Mouse (Mus musculus) ES-E14 (cell line): ENCODE data around the gene Ube2n. TPM values are rescaled to one million over a fixed set of nuclear protein-coding genes. Genes with fewer than 3 reads are reported as not detected.

Source experiments
- DNase-seq: peaks from one replicate; pipeline ENCODE4 v3.0.0-alpha.2; 2013; ENCODE audit warnings: low read depth, low spot score
- H3K27ac ChIP-seq: 2 replicates; pipeline ENCODE4 v1.5.1; 2012; ENCODE audit warnings: low read depth, mild to moderate bottlenecking, low read length, moderate library complexity, mixed read lengths; ENCODE audit not compliant: poor library complexity, insufficient read depth, severe bottlenecking
- H3K36me3 ChIP-seq: 2 replicates; pipeline ENCODE4 v1.6.1; 2012; ENCODE audit warnings: mild to moderate bottlenecking, low read length, moderate library complexity, mixed read lengths; ENCODE audit not compliant: control insufficient read depth, poor library complexity, insufficient read depth, severe bottlenecking
- H3K4me1 ChIP-seq, 2 experiments: fragments of 150-350 bp in 1 of 2; sonication (generic) in 1 of 2; 2 replicates each; pipeline ENCODE4 v1.6.1; 2012; ENCODE audit warnings: low read length in 2 of 2, mild to moderate bottlenecking in 1 of 2, mixed read lengths in 1 of 2; ENCODE audit not compliant: control insufficient read depth in 2 of 2, insufficient read depth in 2 of 2, poor library complexity in 1 of 2
- H3K4me3 ChIP-seq, 2 experiments: fragments of 150-350 bp in 1 of 2; sonication (generic) in 1 of 2; 2 replicates each; pipeline ENCODE4 v1.5.1; 2012; ENCODE audit warnings: low read length in 2 of 2, low read depth in 1 of 2, mild to moderate bottlenecking in 1 of 2, mixed read lengths in 1 of 2; ENCODE audit not compliant: insufficient read depth in 1 of 2, poor library complexity in 1 of 2, severe bottlenecking in 1 of 2
- H3K9ac ChIP-seq: 2 replicates; pipeline ENCODE4 v1.6.1; 2012; ENCODE audit warnings: low read depth, mild to moderate bottlenecking, low read length, mixed read lengths; ENCODE audit not compliant: poor library complexity, insufficient read depth, severe bottlenecking
- H3K9me3 ChIP-seq: fragments of 150-350 bp; sonication (generic); 2 replicates; pipeline ENCODE4 v1.6.1; 2012; ENCODE audit warnings: low read depth, mild to moderate bottlenecking, low read length; ENCODE audit not compliant: control insufficient read depth, insufficient read depth
- CHD2 ChIP-seq: IDR thresholded peaks from 2 replicates; pipeline ENCODE4 v1.6.1; 2014; ENCODE audit warnings: mild to moderate bottlenecking, low read depth, low read length, inconsistent platforms
- HCFC1 ChIP-seq: IDR thresholded peaks from 2 replicates; pipeline ENCODE4 v1.6.1; 2012; ENCODE audit warnings: low read length, inconsistent platforms, borderline replicate concordance; ENCODE audit not compliant: insufficient read depth
- MAFK ChIP-seq: IDR thresholded peaks from 2 replicates; pipeline ENCODE4 v1.6.1; 2014; ENCODE audit warnings: mild to moderate bottlenecking, low read depth, low read length, inconsistent platforms; ENCODE audit not compliant: insufficient read depth
- ZC3H11A ChIP-seq: IDR thresholded peaks from 2 replicates; pipeline ENCODE4 v1.6.1; 2012; ENCODE audit warnings: low read depth, mild to moderate bottlenecking, inconsistent platforms, low read length, borderline replicate concordance
- ZNF384 ChIP-seq: IDR thresholded peaks from 2 replicates; pipeline ENCODE4 v1.6.1; 2012; ENCODE audit warnings: low read depth, low read length, inconsistent platforms
- in situ Hi-C, 2 experiments: fragments of 600-800 bp; cut with MboI; formaldehyde crosslinking; loops; one replicate each; pipeline ENCODE4 v1.15.1; 2025; ENCODE audit warnings: low sequenced_read_pairs in 2 of 2, inconsistent platforms in 1 of 2; ENCODE audit not compliant: unreplicated experiment in 2 of 2
- total RNA-seq: library from RNA; depleted of rRNA; stranded (reverse); fragments of 300-350 nt; gene quantifications from 2 replicates; pipeline ENCODE4 v1.2.3, GENCODE M21; 2012

The Ube2n gene
- total RNA-seq, 1 experiment, result 102 TPM

DNA sequence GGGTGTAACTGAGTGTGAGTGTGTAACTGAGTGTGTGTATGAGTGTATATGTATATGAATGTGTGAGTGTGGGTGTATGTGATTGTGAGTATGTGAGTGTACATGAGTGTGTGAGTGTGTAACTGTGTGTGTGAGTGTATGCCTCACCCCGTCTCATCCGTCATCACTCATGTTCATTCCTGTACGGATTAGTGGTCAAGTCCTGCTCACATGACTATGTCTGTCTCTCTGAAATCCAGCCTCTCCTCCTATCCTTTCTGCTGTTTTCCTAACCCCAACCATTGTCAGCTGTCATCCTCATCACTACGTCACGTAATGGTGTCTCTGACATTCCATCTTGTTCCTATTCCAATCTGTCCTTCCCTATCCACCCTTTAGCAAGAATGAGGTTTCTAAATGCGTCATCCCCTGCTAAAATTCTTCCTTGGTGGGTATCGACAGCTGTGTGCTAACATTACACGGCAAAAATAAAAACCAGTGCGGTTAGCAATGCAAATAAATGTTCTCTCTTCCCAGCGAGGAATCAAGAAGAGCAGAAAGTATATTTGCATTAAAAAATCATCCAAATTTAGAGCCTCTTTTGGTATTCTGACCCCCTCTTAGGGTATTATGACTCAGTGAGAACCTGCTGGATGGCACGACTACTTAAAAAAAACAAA, 42.9 kb upstream of the Ube2n start:
- no peak for TF ChIP-seq ZNF384
- no peak for TF ChIP-seq ZC3H11A
- TF ChIP-seq CHD2, result no peak
- TF ChIP-seq HCFC1, result no peak
- in situ Hi-C loops, result loop anchor here in 1 of 2 experiments (10.0 to 25.0 kb wide), 2 partner anchors 377 to 785 kb away; partner anchors contain the start of gene Cep83
- H3K9ac ChIP-seq, result no peak overlapping the region
- DNase-seq, result no peak
- H3K27ac ChIP-seq, result no peak overlapping the region
- no peak overlapping the region for H3K4me3 ChIP-seq
- H3K9me3 ChIP-seq, result no peaks in the 10 kb centered on the region
- peaks cover 0 to 3% of the 10 kb centered on the region in 2 experiments; a peak in 1 of 4 replicates for H3K4me1 ChIP-seq
- no peaks in the 10 kb centered on the region for H3K36me3 ChIP-seq

DNA sequence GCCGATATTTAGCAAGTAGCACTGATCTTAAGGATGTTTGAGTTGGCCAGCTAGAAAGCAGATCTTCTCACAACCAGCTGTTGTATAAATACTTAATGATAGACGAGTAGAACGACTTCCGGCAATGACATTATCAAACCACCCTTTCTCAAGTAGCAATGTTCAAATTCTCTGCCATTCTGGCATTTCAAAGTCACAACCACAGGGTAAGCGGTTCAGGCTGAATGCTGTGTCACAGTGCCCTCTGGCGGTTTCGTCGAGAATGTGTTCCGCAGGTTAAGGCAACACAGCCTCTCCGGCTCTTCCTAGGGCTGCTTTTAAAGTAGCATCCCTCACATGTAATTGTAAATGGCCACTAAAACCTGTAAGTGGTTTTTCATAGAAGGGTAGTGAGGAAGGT, 39.0 kb upstream of the Ube2n start:
- H3K9me3 ChIP-seq, result no peaks in the 10 kb centered on the region
- peak; percentile 83 for DNase-seq
- TF ChIP-seq MAFK, result no peak
- peak; percentile 100 for TF ChIP-seq ZC3H11A
- H3K27ac ChIP-seq, result no peak overlapping the region
- H3K9ac ChIP-seq, result no peak overlapping the region
- no peak overlapping the region for H3K4me3 ChIP-seq
- H3K36me3 ChIP-seq, result no peaks in the 10 kb centered on the region; the same call in 1 of the 2 replicates
- peaks cover 0 to 3% of the 10 kb centered on the region in 2 experiments; a peak in 1 of 4 replicates for H3K4me1 ChIP-seq
- in situ Hi-C loops, result loop anchor here in 1 of 2 experiments (5.0 to 10.0 kb wide), 2 partner anchors 381 to 484 kb away; no protein-coding TSS in a partner anchor

DNA sequence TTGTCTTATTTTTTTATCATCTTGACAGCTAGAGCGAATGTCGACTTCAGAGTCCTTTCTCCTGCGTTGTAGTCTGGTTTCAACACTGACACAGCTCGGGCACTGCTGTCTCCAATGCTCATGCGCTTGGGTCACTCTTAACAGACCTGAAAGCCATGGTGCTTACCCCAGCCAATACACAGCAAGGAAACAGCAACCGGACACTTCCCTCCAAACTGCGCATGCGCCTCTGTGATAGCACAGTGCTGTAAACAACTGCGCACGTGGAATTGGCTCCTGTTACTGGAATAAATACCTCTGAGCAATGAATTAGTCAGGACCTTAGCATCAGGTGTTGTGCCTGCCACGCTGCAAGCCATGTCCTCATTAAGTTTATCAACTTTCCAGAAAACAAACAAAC, 37.4 kb upstream of the Ube2n start:
- Histone ChIP-seq H3K9me3 (no peaks in the 10 kb centered on the region), H3K4me3 (no peak overlapping the region), H3K27ac (no peak overlapping the region), H3K36me3 (no peaks in the 10 kb centered on the region; the same call in 1 of the 2 replicates), H3K9ac (no peak overlapping the region), H3K4me1 (peaks cover 0 to 3% of the 10 kb centered on the region in 2 experiments; a peak in 1 of 4 replicates)
- in situ Hi-C loops, result loop anchor here in 1 of 2 experiments (5.0 to 10.0 kb wide), 2 partner anchors 383 to 485 kb away; no protein-coding TSS in a partner anchor
- TF ChIP-seq ZNF384 (no peak), ZC3H11A (no peak), MAFK (no peak), CHD2 (no peak), HCFC1 (no peak)
- no peak for DNase-seq

DNA sequence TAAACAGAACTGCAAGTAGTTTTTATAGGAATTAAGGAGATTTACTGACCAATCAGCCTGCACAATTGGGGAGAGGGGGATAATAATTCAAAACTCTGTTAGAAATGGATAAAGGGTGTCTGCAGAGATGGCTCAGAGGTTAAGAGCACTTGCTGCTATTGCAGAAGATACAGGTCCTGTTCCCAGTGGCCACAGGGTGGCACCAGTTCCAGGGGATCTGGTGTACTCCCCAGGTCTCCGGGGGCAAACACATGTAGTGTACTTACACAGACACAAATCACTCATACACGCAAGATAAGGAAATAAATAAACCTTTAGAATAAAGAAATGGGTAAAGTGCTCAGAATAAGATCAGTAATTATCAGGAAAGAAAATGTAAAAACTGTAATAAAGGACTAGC, 25.3 kb upstream of the Ube2n start:
- in situ Hi-C loops, result no loop called here
- no peak overlapping the region for H3K9ac ChIP-seq
- no peak for DNase-seq
- no peak overlapping the region for H3K4me3 ChIP-seq
- H3K9me3 ChIP-seq, result no peaks in the 10 kb centered on the region
- H3K36me3 ChIP-seq, result peaks cover 38% of the 10 kb centered on the region
- H3K27ac ChIP-seq, result no peak overlapping the region
- 0 out of 2 replicates have a peak, but pooled peaks have one; percentile 3 for TF ChIP-seq ZC3H11A
- no peak for TF ChIP-seq MAFK
- H3K4me1 ChIP-seq, result peaks cover 0 to 4% of the 10 kb centered on the region in 2 experiments; a peak in 2 of 4 replicates

DNA sequence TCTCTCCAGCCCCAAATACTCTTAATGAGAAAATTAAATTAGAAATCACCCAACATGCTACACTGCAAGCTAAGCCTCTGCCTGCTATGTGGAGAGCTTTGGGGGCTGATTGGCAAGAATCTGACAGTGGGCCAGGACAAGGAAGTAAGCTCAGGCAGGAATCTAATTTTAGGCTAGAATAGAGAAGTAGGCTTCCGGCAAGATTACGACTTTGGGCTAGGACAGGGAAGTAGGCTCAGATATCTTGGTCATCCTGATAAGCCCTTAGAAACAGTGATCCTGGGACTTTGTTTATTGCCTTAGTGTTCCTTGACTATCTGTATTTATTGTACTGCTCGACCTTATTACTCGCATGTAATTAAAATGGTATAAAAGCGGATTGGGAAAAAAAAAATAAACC, 20.7 kb upstream of the Ube2n start:
- H3K4me3 ChIP-seq, result no peak overlapping the region
- no peaks in the 10 kb centered on the region for H3K9me3 ChIP-seq
- DNase-seq, result no peak
- H3K4me1 ChIP-seq, result no peaks in the 10 kb centered on the region
- H3K36me3 ChIP-seq, result peaks cover 24% of the 10 kb centered on the region
- no peak overlapping the region for H3K9ac ChIP-seq
- no peak overlapping the region for H3K27ac ChIP-seq
- no peak for TF ChIP-seq ZNF384
- TF ChIP-seq HCFC1, result no peak
- TF ChIP-seq CHD2, result no peak
- TF ChIP-seq MAFK, result no peak
- no peak for TF ChIP-seq ZC3H11A
- in situ Hi-C loops, result no loop called here
